Mouse (Mus musculus) heart, embryonic 16.5 days (tissue): Measurements from ENCODE around the gene Gm6899. TPM values are rescaled to one million over a fixed set of nuclear protein-coding genes. Genes with fewer than 3 reads are reported as not detected.

Experiments used
- ATAC-seq: fragments of 200-750 bp; cut with Nextera tagmentation; replicated peaks from 2 replicates; pipeline ENCODE4 v1.8.0; 2017; ENCODE audit warnings: moderate number of reproducible peaks; ENCODE audit not compliant: insufficient read depth, low FRiP score; ENCODE audit errors: extremely low read depth
- H3K27ac ChIP-seq: fragments of 300-500 bp; sonication (generic); 2 replicates; pipeline ENCODE4 v1.5.1; 2014; ENCODE audit warnings: mild to moderate bottlenecking, low read length, control low read depth, moderate library complexity
- H3K27me3 ChIP-seq: fragments of 300-500 bp; sonication (generic); 2 replicates; pipeline ENCODE4 v1.6.1; 2014; ENCODE audit warnings: low read length, mixed read lengths; ENCODE audit not compliant: control insufficient read depth, insufficient read depth
- H3K36me3 ChIP-seq: fragments of 300-500 bp; sonication (generic); 2 replicates; pipeline ENCODE4 v1.6.1; 2014; ENCODE audit not compliant: control insufficient read depth, insufficient read depth
- H3K4me1 ChIP-seq: fragments of 300-500 bp; sonication (generic); 2 replicates; pipeline ENCODE4 v1.6.1; 2014; ENCODE audit warnings: low read length, mixed read lengths; ENCODE audit not compliant: control insufficient read depth, insufficient read depth
- H3K4me2 ChIP-seq: fragments of 300-500 bp; sonication (generic); 2 replicates; pipeline ENCODE4 v1.6.1; 2014; ENCODE audit warnings: low read depth, mild to moderate bottlenecking, control low read depth, low read length
- H3K4me3 ChIP-seq: fragments of 300-500 bp; sonication (generic); 2 replicates; pipeline ENCODE4 v1.5.1; 2014; ENCODE audit warnings: mild to moderate bottlenecking, control low read depth, low read length
- H3K9ac ChIP-seq: fragments of 300-500 bp; sonication (generic); 2 replicates; pipeline ENCODE4 v1.6.1; 2014; ENCODE audit warnings: low read length, control low read depth
- H3K9me3 ChIP-seq: fragments of 300-500 bp; sonication (generic); replicated peaks from 2 replicates; pipeline ENCODE4 v1.6.1; 2016; ENCODE audit warnings: low read length; ENCODE audit not compliant: control insufficient read depth
- WGBS: fragments of 180-500 bp; shearing (Covaris S2); extraction: QIAGEN DNeasy Blood & Tissue Kit; methylation state at CpG from one replicate; pipeline ENCODE4 v1.1.7; 2014; 5-methylcytosine and 5-hydroxymethylcytosine counted together
- polyA plus RNA-seq: library from polyadenylated mRNA; unstranded; fragments of >200 nt; fragmentation: Nextera tagmentation; extraction: Ambion mirVana; gene quantifications from 2 replicates; pipeline ENCODE4 v1.2.1, GENCODE M21; 2015

The Gm6899 gene
- polyA plus RNA-seq, 1 experiment from 2014 or later, result not detected

DNA sequence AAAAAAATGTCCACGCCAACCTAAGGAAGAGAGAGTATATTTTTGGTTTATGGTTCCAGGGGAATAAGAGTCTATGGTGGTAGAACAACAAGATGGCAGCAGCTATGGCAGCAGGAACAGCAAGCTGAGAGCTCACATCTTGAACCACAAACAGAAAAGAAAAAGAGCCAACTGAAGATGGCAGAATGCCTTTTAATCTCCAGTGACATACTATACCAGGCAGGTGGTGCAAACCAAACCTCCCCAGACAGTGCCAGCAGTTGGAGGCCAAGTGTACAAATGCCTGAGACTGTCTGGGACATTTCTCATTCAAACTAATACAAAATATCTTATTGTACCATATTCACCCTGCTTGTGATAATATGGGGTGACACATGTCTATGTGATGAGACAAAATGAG is 3.1 kb downstream of the Gm6899 start:
- Histone ChIP-seq H3K27me3 (no peaks in the 10 kb centered on the region), H3K4me3 (no peak overlapping the region), H3K4me2 (no peak overlapping the region), H3K4me1 (peaks cover 9% of the 10 kb centered on the region), H3K36me3 (no peaks in the 10 kb centered on the region), H3K27ac (no peak overlapping the region), H3K9ac (no peak overlapping the region), H3K9me3 (no peaks in the 10 kb centered on the region)
- ATAC-seq, result no peak
- WGBS, result 81% methylated on average over 1 of the region's 1 CpGs

DNA sequence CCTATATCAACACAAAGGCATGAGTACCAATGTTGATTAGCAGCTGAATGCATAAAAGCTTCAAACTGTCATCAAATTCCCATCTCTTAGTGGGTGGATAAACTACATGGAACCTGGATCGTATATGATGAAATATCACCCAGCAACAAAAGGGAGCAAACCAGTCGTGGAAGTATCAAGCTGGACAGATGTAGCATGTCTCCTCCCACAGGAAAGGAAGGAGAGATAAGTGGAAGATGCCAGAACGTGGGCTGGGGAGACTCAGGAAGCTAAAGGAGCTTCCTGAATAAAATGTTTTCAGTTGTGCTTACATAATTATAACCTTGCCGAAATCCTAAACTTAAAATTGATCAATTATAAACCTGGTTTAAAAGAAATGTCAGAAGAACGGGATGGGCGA is 4.1 kb downstream of the Gm6899 start:
- peaks cover 9% of the 10 kb centered on the region for H3K4me1 ChIP-seq
- no peak overlapping the region for H3K9ac ChIP-seq
- H3K27me3 ChIP-seq, result no peaks in the 10 kb centered on the region
- no peaks in the 10 kb centered on the region for H3K36me3 ChIP-seq
- no peak overlapping the region for H3K4me2 ChIP-seq
- no peak for ATAC-seq
- no peaks in the 10 kb centered on the region for H3K9me3 ChIP-seq
- no peak overlapping the region for H3K4me3 ChIP-seq
- no peak overlapping the region for H3K27ac ChIP-seq
- 54% methylated on average over 6 of the region's 6 CpGs for WGBS

GRCm38 (mm10) chr11:26597761-26598160 is 4.7 kb downstream of the Gm6899 start:
- Histone ChIP-seq H3K27me3 (no peaks in the 10 kb centered on the region), H3K27ac (no peak overlapping the region), H3K4me2 (no peak overlapping the region), H3K4me3 (no peak overlapping the region), H3K9ac (no peak overlapping the region), H3K9me3 (no peaks in the 10 kb centered on the region), H3K36me3 (no peaks in the 10 kb centered on the region), H3K4me1 (peaks cover 3% of the 10 kb centered on the region)
- 69% methylated on average over 6 of the region's 6 CpGs for WGBS
- no peak for ATAC-seq

DNA sequence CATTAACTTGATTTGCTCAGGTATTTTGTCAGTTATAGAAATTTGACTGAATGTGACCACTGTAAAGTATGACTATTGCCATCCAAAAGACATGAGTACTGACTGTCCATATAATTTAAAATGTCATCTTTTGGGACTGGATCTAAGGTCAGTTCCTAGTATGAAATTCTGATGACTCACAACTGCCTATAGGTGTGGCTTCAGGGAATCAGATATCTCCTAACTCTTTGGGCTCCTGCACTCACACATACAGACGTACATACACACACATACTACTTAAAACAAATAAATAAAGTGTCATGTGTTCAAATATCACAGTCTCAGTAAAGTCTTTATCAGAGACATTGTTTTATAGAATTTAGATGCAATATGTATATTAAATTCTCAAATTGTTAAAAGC is 5.8 kb downstream of the Gm6899 start:
- H3K9me3 ChIP-seq, result no peaks in the 10 kb centered on the region
- WGBS, result 60% methylated on average over 1 of the region's 1 CpGs

DNA sequence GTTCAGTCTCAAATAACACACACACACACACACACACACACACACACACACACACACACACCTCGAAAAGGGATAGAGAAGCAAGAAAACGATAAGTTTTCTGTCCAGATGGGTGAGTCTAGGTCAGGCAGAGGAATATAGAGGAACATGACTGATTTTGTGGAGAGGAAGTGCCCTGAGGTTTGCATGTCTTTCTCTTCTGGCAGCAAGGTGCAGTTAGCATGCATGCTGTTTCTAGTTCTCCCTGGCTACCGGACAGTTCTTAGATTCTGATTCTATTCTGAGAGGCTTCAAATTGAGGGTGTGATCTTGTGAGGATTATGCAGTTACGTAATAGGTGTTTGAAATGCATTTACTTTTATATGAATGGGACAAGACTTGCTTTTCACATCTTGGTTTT is 7.7 kb downstream of the Gm6899 start:
- no peak overlapping the region for H3K9ac ChIP-seq
- H3K27me3 ChIP-seq, result no peaks in the 10 kb centered on the region
- ATAC-seq, result no peak
- H3K27ac ChIP-seq, result no peak overlapping the region
- H3K36me3 ChIP-seq, result no peaks in the 10 kb centered on the region
- H3K4me3 ChIP-seq, result no peak overlapping the region
- H3K9me3 ChIP-seq, result no peaks in the 10 kb centered on the region
- 58% methylated on average over 4 of the region's 4 CpGs for WGBS
- no peak overlapping the region for H3K4me2 ChIP-seq
- no peaks in the 10 kb centered on the region for H3K4me1 ChIP-seq

More for the DNA sequence above, 5.8 kb downstream of the Gm6899 start:
- H3K27ac ChIP-seq, result no peak overlapping the region
- no peak for ATAC-seq
- no peaks in the 10 kb centered on the region for H3K27me3 ChIP-seq
- H3K9ac ChIP-seq, result no peak overlapping the region
- no peak overlapping the region for H3K4me2 ChIP-seq
- H3K36me3 ChIP-seq, result no peaks in the 10 kb centered on the region
- no peaks in the 10 kb centered on the region for H3K4me1 ChIP-seq
- no peak overlapping the region for H3K4me3 ChIP-seq

DNA sequence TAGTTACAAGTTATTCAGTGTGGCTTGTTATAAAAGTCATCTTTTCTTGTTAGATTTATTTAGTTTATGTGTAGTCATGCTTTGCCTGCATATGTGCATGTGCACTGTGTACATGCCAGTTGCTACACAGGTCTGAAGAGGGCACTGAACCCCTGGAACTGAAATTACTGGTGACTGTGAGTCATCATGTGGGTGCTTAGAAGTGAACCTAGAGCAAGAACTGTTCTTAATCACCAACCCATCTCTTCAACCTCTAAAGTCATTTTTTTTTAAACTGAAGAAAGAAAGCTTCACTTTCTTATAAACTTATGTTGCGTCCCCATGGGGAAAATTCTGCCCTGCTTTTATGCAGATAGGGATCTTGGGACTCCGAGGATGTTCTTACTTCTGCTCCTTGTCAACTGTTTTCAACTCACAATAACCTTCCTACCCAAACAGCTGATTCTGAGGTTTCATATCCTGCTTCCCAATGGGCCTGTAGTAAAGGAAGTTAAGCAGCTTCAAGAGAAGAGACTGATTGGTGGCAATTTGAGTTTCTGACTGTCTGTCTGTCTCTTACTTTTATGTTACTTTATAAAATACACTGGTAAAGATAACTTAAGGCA is 8.6 kb downstream of the Gm6899 start:
- ATAC-seq, result no peak
- no peaks in the 10 kb centered on the region for H3K4me1 ChIP-seq
- WGBS, result 70% methylated on average over 2 of the region's 2 CpGs
- H3K9me3 ChIP-seq, result no peaks in the 10 kb centered on the region
- H3K27ac ChIP-seq, result no peak overlapping the region
- H3K9ac ChIP-seq, result no peak overlapping the region
- H3K36me3 ChIP-seq, result no peaks in the 10 kb centered on the region
- H3K4me3 ChIP-seq, result no peak overlapping the region
- no peaks in the 10 kb centered on the region for H3K27me3 ChIP-seq
- H3K4me2 ChIP-seq, result no peak overlapping the region

- 96% methylated on average over 1 of the region's 1 CpGs for WGBS
- no peaks in the 10 kb centered on the region for H3K36me3 ChIP-seq
- no peak for ATAC-seq
Observed at GRCm38 (mm10) chr11:26604061-26604655, 11.1 kb downstream of the Gm6899 start.

DNA sequence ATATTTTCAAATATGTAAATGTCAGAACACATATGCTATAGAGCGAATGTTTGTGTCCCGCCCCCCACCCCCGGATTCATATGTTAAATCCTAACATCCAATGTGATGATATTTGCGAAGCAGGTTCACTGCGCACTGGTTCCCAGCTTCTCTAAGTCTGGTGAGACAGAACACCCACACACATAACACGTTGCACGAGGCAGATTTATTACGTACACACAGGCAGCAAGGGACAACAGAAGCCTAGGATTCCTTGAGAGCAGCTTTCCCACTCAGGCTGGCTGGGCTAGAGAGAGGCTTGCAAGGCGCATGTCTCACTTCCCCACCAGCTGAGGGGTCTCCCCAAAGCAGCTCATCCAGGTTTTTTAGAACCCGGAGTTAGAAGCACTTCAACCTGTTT is 15.8 kb downstream of the Gm6899 start:
- H3K27me3 ChIP-seq, result no peaks in the 10 kb centered on the region
- no peak overlapping the region for H3K4me2 ChIP-seq
- no peak overlapping the region for H3K27ac ChIP-seq
- H3K36me3 ChIP-seq, result no peaks in the 10 kb centered on the region
- WGBS, result 76% methylated on average over 10 of the region's 10 CpGs
- no peaks in the 10 kb centered on the region for H3K9me3 ChIP-seq
- no peak overlapping the region for H3K4me3 ChIP-seq
- no peaks in the 10 kb centered on the region for H3K4me1 ChIP-seq
- no peak for ATAC-seq
- no peak overlapping the region for H3K9ac ChIP-seq

More at GRCm38 (mm10) chr11:26604061-26604655, 11.1 kb downstream of the Gm6899 start:
- Histone ChIP-seq H3K27ac (no peak overlapping the region), H3K27me3 (no peaks in the 10 kb centered on the region), H3K4me1 (no peaks in the 10 kb centered on the region), H3K4me2 (no peak overlapping the region), H3K9ac (no peak overlapping the region), H3K9me3 (no peaks in the 10 kb centered on the region), H3K4me3 (no peak overlapping the region)

GRCm38 (mm10) chr11:26618475-26619223 is 25.6 kb downstream of the Gm6899 start:
- 83% methylated on average over 2 of the region's 2 CpGs for WGBS
- no peaks in the 10 kb centered on the region for H3K4me1 ChIP-seq

More at GRCm38 (mm10) chr11:26618475-26619223, 25.6 kb downstream of the Gm6899 start:
- Histone ChIP-seq H3K36me3 (no peaks in the 10 kb centered on the region), H3K9ac (no peak overlapping the region), H3K4me2 (no peak overlapping the region), H3K9me3 (no peaks in the 10 kb centered on the region), H3K27me3 (no peaks in the 10 kb centered on the region), H3K27ac (no peak overlapping the region), H3K4me3 (no peak overlapping the region)
- no peak for ATAC-seq
